32 mouse cellular contexts compared by ENCODE assay signal in genomic region chr3:108002021-108002420, GRCm38 (mm10). TPM values are rescaled to one million over a fixed set of nuclear protein-coding genes. Genes with fewer than 3 reads are reported as not detected.
DNase-seq lines count a peak whose midpoint lies in the region; ATAC-seq lines count a peak whose summit lies in the region.
"Had no signal": no experiment of that assay in that cellular context is flagged by ENCODE, and none has a peak within 500 bp of the region (broad histone marks: within the 10 kb centered on the region; RNA-seq: fewer than 3 reads in every experiment).

No protein-coding gene starts in this region.

- H3K4me3 ChIP-seq in brown adipose tissue, adult 24 weeks (ENCODE audit: insufficient read depth, low read depth, low read length): no peak overlapping the region
- H3K4me3 ChIP-seq in forebrain, embryonic 15.5 days: no peak overlapping the region
- H3K4me3 ChIP-seq: erythroblast, embryonic 14.5 days; heart, embryonic 10.5 days; limb, embryonic 10.5 days; limb, embryonic 15.5 days; liver, embryonic 13.5 days; megakaryocyte, embryonic 14.5 days; midbrain, embryonic 12.5 days; myocyte; neural tube, embryonic 13.5 days had no signal

- 81% methylated on average over 8 of the region's 8 CpGs for WGBS in forebrain, embryonic 15.5 days

- no peak for ATAC-seq in forebrain, embryonic 15.5 days (replicated peaks)
- ATAC-seq: CD4-positive, CD25-positive, alpha-beta regulatory T cell, adult 4 months; forebrain, postnatal 0 days; hindbrain, embryonic 16.5 days had no signal

- no peaks in the 10 kb centered on the region for H3K36me3 ChIP-seq in forebrain, embryonic 15.5 days
- H3K36me3 ChIP-seq: heart, embryonic 10.5 days; limb, embryonic 10.5 days; limb, embryonic 15.5 days; liver, embryonic 13.5 days; midbrain, embryonic 12.5 days; neural tube, embryonic 13.5 days had no signal

- H3K4me1 ChIP-seq in brown adipose tissue, adult 24 weeks (ENCODE audit: control insufficient read depth, insufficient read depth, insufficient read length, low read length): 0 out of 2 replicates have a peak, but pooled peaks cover 3% of the 10 kb centered on the region
- no peaks in the 10 kb centered on the region for H3K4me1 ChIP-seq in forebrain, embryonic 15.5 days
- H3K4me1 ChIP-seq: heart, embryonic 10.5 days; liver, embryonic 13.5 days; megakaryocyte, embryonic 14.5 days; midbrain, embryonic 12.5 days; neural tube, embryonic 13.5 days had no signal

- DNase-seq in heart, adult 18-20 months: peak; percentile 22 to 70
- DNase-seq in heart, postnatal 36 days: no peak
- peak; percentile 36 for DNase-seq in kidney, adult 9 months
- DNase-seq in kidney, adult 8-10 months: no peak
- DNase-seq in lung, postnatal 25 days (ENCODE audit: low spot score): peak; percentile 71
- DNase-seq: adrenal gland, postnatal 36 days; cerebellum, adult 2 months; cerebellum, postnatal 14 days; forebrain, postnatal 0 days; gastrocnemius, postnatal 14 days; kidney, postnatal 14 days; layer of hippocampus, adult 9-11 months; liver, embryonic 13.5 days; right cerebral cortex, postnatal 4 days had no signal

- intact Hi-C loops in heart, postnatal 36 days (cut with DNase I): no loop called here

- H3K9me3 ChIP-seq in forebrain, embryonic 15.5 days: no peaks in the 10 kb centered on the region
- H3K9me3 ChIP-seq: heart, embryonic 10.5 days; limb, embryonic 10.5 days; limb, embryonic 15.5 days; liver, embryonic 13.5 days; megakaryocyte, embryonic 14.5 days; midbrain, embryonic 12.5 days; neural tube, embryonic 13.5 days had no signal

- no peak overlapping the region for H3K9ac ChIP-seq in forebrain, embryonic 15.5 days (replicated peaks)
- H3K9ac ChIP-seq: forebrain, postnatal 0 days; limb, embryonic 15.5 days; liver, embryonic 13.5 days; midbrain, embryonic 12.5 days; neural tube, embryonic 13.5 days had no signal

- no peaks in the 10 kb centered on the region for H3K27me3 ChIP-seq in forebrain, embryonic 15.5 days
- H3K27me3 ChIP-seq: limb, embryonic 15.5 days; liver, embryonic 13.5 days; midbrain, embryonic 12.5 days; neural tube, embryonic 13.5 days had no signal

- no peak overlapping the region for H3K4me2 ChIP-seq in forebrain, embryonic 15.5 days (replicated peaks)
- H3K4me2 ChIP-seq: limb, embryonic 15.5 days; liver, embryonic 13.5 days; midbrain, embryonic 12.5 days; neural tube, embryonic 13.5 days had no signal

- peak overlapping the region; percentile 85 for H3K27ac ChIP-seq in brown adipose tissue, adult 24 weeks (replicated peaks; ENCODE audit: low read depth, low read length)
- H3K27ac ChIP-seq in forebrain, embryonic 15.5 days (replicated peaks): no peak overlapping the region
- H3K27ac ChIP-seq: heart, embryonic 10.5 days; limb, embryonic 10.5 days; limb, embryonic 15.5 days; liver, embryonic 13.5 days; midbrain, embryonic 12.5 days; neural tube, embryonic 13.5 days had no signal

RNA-seq across cellular contexts. Expression of gene Gstm1, which starts 15.8 kb away (rescaled TPM):
- 100 to 1,000 TPM; 296 to 418 TPM for total RNA-seq in heart, adult 18-20 months (2021)
- total RNA-seq in heart, postnatal 36 days (2021): 100 to 1,000 TPM; 265 to 324 TPM
- polyA plus RNA-seq in brown adipose tissue, adult 24 weeks (2012; ENCODE audit: insufficient read depth, insufficient read length, missing spikeins): 393 and 398 TPM in 2 replicates
- polyA plus RNA-seq in forebrain, embryonic 15.5 days (2015; fragmentation: Nextera tagmentation; extraction: Ambion mirVana): 44.0 and 60.7 TPM in 2 replicates

RNA-seq across cellular contexts. Expression of gene Gstm2, which starts 15.8 kb away (rescaled TPM):
- 100 to 1,000 TPM; 204 to 244 TPM for total RNA-seq in heart, adult 18-20 months (2021)
- 100 to 1,000 TPM; 161 to 186 TPM for total RNA-seq in heart, postnatal 36 days (2021)
- polyA plus RNA-seq in brown adipose tissue, adult 24 weeks (2012; ENCODE audit: insufficient read depth, insufficient read length, missing spikeins): 116 and 122 TPM in 2 replicates
- 4.3 and 4.5 TPM in 2 replicates for polyA plus RNA-seq in forebrain, embryonic 15.5 days (2015; fragmentation: Nextera tagmentation; extraction: Ambion mirVana)
- polyA plus RNA-seq: CD4-positive, CD25-positive, alpha-beta regulatory T cell, adult 4 months; erythroblast, embryonic 14.5 days had no signal

RNA-seq across cellular contexts. Expression of gene Gstm3, which starts 32.9 kb away (rescaled TPM):
- not detected for total RNA-seq in heart, adult 18-20 months (2021)
- total RNA-seq in heart, postnatal 36 days (2021): not detected
- not detected in 2 replicates for polyA plus RNA-seq in brown adipose tissue, adult 24 weeks (2012; ENCODE audit: insufficient read depth, insufficient read length, missing spikeins)
- polyA plus RNA-seq in forebrain, embryonic 15.5 days (2015; fragmentation: Nextera tagmentation; extraction: Ambion mirVana): not detected in 2 replicates
- total RNA-seq: adrenal gland, postnatal 36 days; forebrain, postnatal 0 days; gastrocnemius, postnatal 14 days; left cerebral cortex, postnatal 10 days; midbrain, postnatal 0 days had no signal
- polyA plus RNA-seq: brain, embryonic 14.5 days; CD4-positive, CD25-positive, alpha-beta regulatory T cell, adult 4 months; cerebellum, adult 2 months; cortical plate, adult 2 months; forebrain, embryonic 11.5 days; forebrain, postnatal 0 days; hindbrain, embryonic 11.5 days; hindbrain, embryonic 16.5 days; limb, embryonic 10.5 days; limb, embryonic 15.5 days; midbrain, embryonic 12.5 days; midbrain, postnatal 0 days; myocyte; neural tube, embryonic 13.5 days had no signal

RNA-seq across cellular contexts. Expression of gene Gstm4, which starts 42.7 kb away (rescaled TPM):
- 10 to 100 TPM; 12.8 to 15.6 TPM for total RNA-seq in heart, adult 18-20 months (2021)
- total RNA-seq in heart, postnatal 36 days (2021): 10 to 100 TPM; 12.3 to 13.3 TPM
- 17.4 and 30.2 TPM in 2 replicates for polyA plus RNA-seq in brown adipose tissue, adult 24 weeks (2012; ENCODE audit: insufficient read depth, insufficient read length, missing spikeins)
- 12.4 and 15.1 TPM in 2 replicates for polyA plus RNA-seq in forebrain, embryonic 15.5 days (2015; fragmentation: Nextera tagmentation; extraction: Ambion mirVana)

RNA-seq across cellular contexts. Expression of gene Gstm6, which starts 58.5 kb away (rescaled TPM):
- 1 to 10 TPM; 4.3 to 4.9 TPM for total RNA-seq in heart, adult 18-20 months (2021)
- total RNA-seq in heart, postnatal 36 days (2021): 1 to 10 TPM; 3.0 to 3.3 TPM
- 3.1 and 7.9 TPM in 2 replicates for polyA plus RNA-seq in brown adipose tissue, adult 24 weeks (2012; ENCODE audit: insufficient read depth, insufficient read length, missing spikeins)
- polyA plus RNA-seq in forebrain, embryonic 15.5 days (2015; fragmentation: Nextera tagmentation; extraction: Ambion mirVana): 10.9 and 12.6 TPM in 2 replicates
- polyA plus RNA-seq: CD4-positive, CD25-positive, alpha-beta regulatory T cell, adult 4 months; erythroblast, embryonic 14.5 days; myocyte had no signal

Comparison
In these comparisons a context has a peak if more than half of its experiments do, and no peak if none do; other contexts are left out.
1. DNase-seq: peak in heart, adult 18-20 months (2 of 2), kidney, adult 9 months (single experiment) and lung, postnatal 25 days (single experiment); none in heart, postnatal 36 days (0 of 2) and kidney, adult 8-10 months (0 of 2).